Mouse (Mus musculus) embryonic facial prominence, embryonic 11.5 days (tissue): Measurements from ENCODE around the gene Klri1. TPM values are rescaled to one million over a fixed set of nuclear protein-coding genes. Genes with fewer than 3 reads are reported as not detected.

Source experiments
- ATAC-seq: fragments of 200-750 bp; cut with Nextera tagmentation; replicated peaks from 2 replicates; pipeline ENCODE4 v1.8.0; 2017; ENCODE audit warnings: low read depth; ENCODE audit not compliant: insufficient number of reproducible peaks, low FRiP score, low TSS enrichment
- DNase-seq: peaks from one replicate; pipeline ENCODE4 v3.0.0-alpha.2; 2015; ENCODE audit warnings: low spot score
- H3K27ac ChIP-seq: fragments of 300-500 bp; sonication (generic); replicated peaks from 2 replicates; pipeline ENCODE4 v1.5.1; 2014; ENCODE audit warnings: mild to moderate bottlenecking, low read depth, low read length, control low read depth
- H3K27me3 ChIP-seq: fragments of 300-500 bp; sonication (generic); 2 replicates; pipeline ENCODE4 v1.6.1; 2014; ENCODE audit warnings: mild to moderate bottlenecking, low read length, moderate library complexity, mixed read lengths; ENCODE audit not compliant: control insufficient read depth, insufficient read depth
- H3K36me3 ChIP-seq: fragments of 300-500 bp; sonication (generic); replicated peaks from 2 replicates; pipeline ENCODE4 v1.6.1; 2014; ENCODE audit warnings: low read depth, mild to moderate bottlenecking, low read length, moderate library complexity, mixed read lengths; ENCODE audit not compliant: control insufficient read depth, insufficient read depth
- H3K4me1 ChIP-seq: fragments of 300-500 bp; sonication (generic); 2 replicates; pipeline ENCODE4 v1.6.1; 2014; ENCODE audit warnings: low read length, mixed read lengths; ENCODE audit not compliant: control insufficient read depth, insufficient read depth
- H3K4me2 ChIP-seq: fragments of 300-500 bp; sonication (generic); 2 replicates; pipeline ENCODE4 v1.6.1; 2014; ENCODE audit warnings: low read depth, mild to moderate bottlenecking, control low read depth, low read length, moderate library complexity
- H3K4me3 ChIP-seq: fragments of 300-500 bp; sonication (generic); 2 replicates; pipeline ENCODE4 v1.5.1; 2014; ENCODE audit warnings: low read depth, low read length, control low read depth
- H3K9ac ChIP-seq: fragments of 300-500 bp; sonication (generic); replicated peaks from 2 replicates; pipeline ENCODE4 v1.6.1; 2014; ENCODE audit warnings: mild to moderate bottlenecking, control low read depth, low read length
- H3K9me3 ChIP-seq: fragments of 300-500 bp; sonication (generic); replicated peaks from 2 replicates; pipeline ENCODE4 v1.6.1; 2016; ENCODE audit warnings: mild to moderate bottlenecking, low read length, inconsistent platforms, mixed read lengths; ENCODE audit not compliant: control insufficient read depth
- WGBS: fragments of 180-500 bp; shearing (Covaris S2); extraction: QIAGEN DNeasy Blood & Tissue Kit; methylation state at CpG from one replicate; pipeline ENCODE4 v1.1.7; 2014; 5-methylcytosine and 5-hydroxymethylcytosine counted together
- polyA plus RNA-seq: library from polyadenylated mRNA; unstranded; fragments of >200 nt; fragmentation: Nextera tagmentation; extraction: Ambion mirVana; gene quantifications from 2 replicates; pipeline ENCODE4 v1.2.1, GENCODE M21; 2014

Klri1 gene
- not detected in 2 replicates for polyA plus RNA-seq

DNA sequence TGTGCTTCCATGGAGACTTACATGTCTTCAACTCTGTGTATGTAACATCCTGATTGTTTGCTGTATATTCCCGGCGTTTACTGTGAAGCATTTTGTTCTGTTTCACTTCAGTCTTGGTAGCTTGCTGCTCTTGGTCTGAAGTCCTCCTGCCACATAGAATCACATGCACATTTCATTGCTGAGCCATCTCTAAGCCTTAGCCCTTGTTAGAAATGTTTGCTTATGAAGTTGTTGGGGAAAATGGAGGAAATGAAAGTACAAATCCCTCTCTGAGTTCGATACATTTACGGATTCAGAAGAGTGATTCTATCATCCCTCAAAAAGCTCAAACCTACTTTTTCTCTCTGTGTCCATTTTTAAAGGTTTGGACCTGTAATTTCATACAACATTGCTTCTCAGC is at the start of gene Klri1:
Gene Klri1, minus strand, starts transcription at position 101 of the 400 bp plus-strand sequence.
- no peak within 1 kb of the TSS for H3K4me2 ChIP-seq
- H3K36me3 ChIP-seq, result no peaks in the 10 kb centered on the region
- ATAC-seq (no peak), DNase-seq (no peak)
- no peak within 1 kb of the TSS for H3K27ac ChIP-seq
- WGBS, result 89% methylated on average over 4 of the region's 4 CpGs
- no peak within 1 kb of the TSS for H3K9ac ChIP-seq
- H3K9me3 ChIP-seq, result no peaks in the 10 kb centered on the region
- no peaks in the 10 kb centered on the region for H3K27me3 ChIP-seq
- no peaks in the 10 kb centered on the region for H3K4me1 ChIP-seq
- no peak within 1 kb of the TSS for H3K4me3 ChIP-seq

GRCm38 (mm10) chr6:129747654-129748032 is 30.7 kb upstream of the Klri1 start:
- Histone ChIP-seq H3K4me3 (no peak overlapping the region), H3K27ac (no peak overlapping the region), H3K36me3 (no peaks in the 10 kb centered on the region), H3K4me2 (no peak overlapping the region), H3K27me3 (no peaks in the 10 kb centered on the region), H3K9ac (no peak overlapping the region), H3K4me1 (no peaks in the 10 kb centered on the region), H3K9me3 (no peaks in the 10 kb centered on the region)
- 81% methylated on average over 3 of the region's 3 CpGs for WGBS
- ATAC-seq, result no peak
- no peak for DNase-seq

DNA sequence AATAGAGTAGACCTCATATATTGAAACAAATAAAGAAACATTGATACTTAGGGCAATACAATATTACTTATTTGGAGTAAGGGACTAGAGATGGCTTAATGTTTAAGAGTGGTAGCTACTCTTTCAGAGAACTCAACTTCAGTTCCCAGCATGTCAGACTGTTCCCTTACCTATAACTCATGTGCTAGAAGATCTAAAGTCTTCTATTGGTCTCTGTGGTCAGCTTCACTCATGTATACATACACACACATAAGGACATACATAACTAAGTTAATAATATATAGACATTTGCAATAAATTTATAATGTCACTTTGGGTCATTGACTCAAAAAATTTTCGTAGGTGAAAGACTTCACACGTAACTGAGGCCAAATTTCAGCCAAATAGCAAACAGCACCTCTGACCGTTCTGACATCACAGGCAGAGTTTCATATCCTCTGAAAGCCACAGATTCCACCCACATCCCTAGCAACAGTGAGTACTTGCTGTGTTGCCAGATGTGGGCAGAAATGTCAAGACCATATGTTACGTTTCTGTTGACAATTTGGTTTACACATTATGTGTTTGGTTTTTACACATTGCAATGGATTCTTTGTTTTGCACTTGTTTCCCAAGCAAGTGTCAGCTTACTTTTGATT is 30.2 kb upstream of the Klri1 start:
- 89% methylated on average over 4 of the region's 4 CpGs for whole genome bisulfite sequencing
- no peak for DNase-seq

GRCm38 (mm10) chr6:129746151-129746550 is 29.2 kb upstream of the Klri1 start:
- no peak overlapping the region for H3K4me3 ChIP-seq

More for the DNA sequence above, 30.2 kb upstream of the Klri1 start:
- no peak overlapping the region for H3K4me3 ChIP-seq
- H3K4me2 ChIP-seq, result no peak overlapping the region
- H3K9ac ChIP-seq, result no peak overlapping the region
- H3K36me3 ChIP-seq, result no peaks in the 10 kb centered on the region
- no peak for ATAC-seq
- no peaks in the 10 kb centered on the region for H3K4me1 ChIP-seq
- no peaks in the 10 kb centered on the region for H3K9me3 ChIP-seq
- no peaks in the 10 kb centered on the region for H3K27me3 ChIP-seq
- H3K27ac ChIP-seq, result no peak overlapping the region

DNA sequence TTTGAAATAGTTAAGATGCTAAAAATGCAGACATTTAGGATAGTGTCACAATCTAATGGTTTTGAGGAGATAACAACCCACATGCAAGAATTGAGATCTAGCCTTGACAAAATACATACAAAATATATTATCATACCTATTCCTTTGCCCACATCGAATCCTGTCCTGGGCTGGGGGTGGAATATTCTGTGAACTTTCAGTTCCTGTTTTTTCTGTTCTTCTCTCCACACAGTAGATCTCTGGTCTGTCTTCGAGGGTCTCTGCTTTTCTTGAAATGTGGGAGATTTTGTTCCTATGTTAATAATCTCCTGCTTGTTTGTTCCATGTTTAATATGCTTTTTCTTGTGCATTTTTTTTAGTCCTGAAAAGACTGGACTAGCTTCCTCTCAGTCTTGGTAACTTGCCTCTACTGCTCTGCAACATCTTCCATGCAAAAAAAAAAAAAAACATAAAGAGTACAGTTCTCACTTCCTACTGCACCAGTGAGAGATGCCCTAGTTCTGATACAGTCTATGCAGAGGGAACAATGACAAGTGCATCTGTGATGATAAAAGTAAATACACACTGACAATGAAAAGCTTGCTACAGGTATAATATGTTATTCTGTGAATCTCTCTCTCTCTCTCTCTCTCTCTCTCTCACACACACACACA is 23.3 kb upstream of the Klri1 start, which contains the start of gene Klri2:
Gene Klri2, minus strand, starts transcription at position 416 of the 653 bp plus-strand sequence.
- 66% methylated on average over 2 of the region's 2 CpGs for WGBS
- no peak within 1 kb of the TSS for H3K27ac ChIP-seq
- H3K4me3 ChIP-seq, result no peak within 1 kb of the TSS
- H3K4me1 ChIP-seq, result no peaks in the 10 kb centered on the region
- no peaks in the 10 kb centered on the region for H3K36me3 ChIP-seq
- no peaks in the 10 kb centered on the region for H3K27me3 ChIP-seq
- no peak within 1 kb of the TSS for H3K9ac ChIP-seq
- H3K9me3 ChIP-seq, result no peaks in the 10 kb centered on the region
- no peak for ATAC-seq
- H3K4me2 ChIP-seq, result no peak within 1 kb of the TSS
- no peak for DNase-seq

More at GRCm38 (mm10) chr6:129746151-129746550, 29.2 kb upstream of the Klri1 start:
- ATAC-seq, result no peak
- H3K27me3 ChIP-seq, result no peaks in the 10 kb centered on the region
- H3K27ac ChIP-seq, result no peak overlapping the region
- 69% methylated on average over 3 of the region's 3 CpGs for WGBS
- no peaks in the 10 kb centered on the region for H3K36me3 ChIP-seq
- no peaks in the 10 kb centered on the region for H3K4me1 ChIP-seq
- H3K4me2 ChIP-seq, result no peak overlapping the region
- no peak overlapping the region for H3K9ac ChIP-seq
- no peaks in the 10 kb centered on the region for H3K9me3 ChIP-seq
- no peak for DNase-seq

- Histone ChIP-seq H3K36me3 (no peaks in the 10 kb centered on the region), H3K4me1 (no peaks in the 10 kb centered on the region), H3K4me3 (no peak overlapping the region), H3K4me2 (no peak overlapping the region), H3K9me3 (no peaks in the 10 kb centered on the region), H3K27me3 (no peaks in the 10 kb centered on the region), H3K27ac (no peak overlapping the region), H3K9ac (no peak overlapping the region)
- ATAC-seq (no peak), DNase-seq (no peak)
Observed at GRCm38 (mm10) chr6:129736414-129736813, 19.5 kb upstream of the Klri1 start.

DNA sequence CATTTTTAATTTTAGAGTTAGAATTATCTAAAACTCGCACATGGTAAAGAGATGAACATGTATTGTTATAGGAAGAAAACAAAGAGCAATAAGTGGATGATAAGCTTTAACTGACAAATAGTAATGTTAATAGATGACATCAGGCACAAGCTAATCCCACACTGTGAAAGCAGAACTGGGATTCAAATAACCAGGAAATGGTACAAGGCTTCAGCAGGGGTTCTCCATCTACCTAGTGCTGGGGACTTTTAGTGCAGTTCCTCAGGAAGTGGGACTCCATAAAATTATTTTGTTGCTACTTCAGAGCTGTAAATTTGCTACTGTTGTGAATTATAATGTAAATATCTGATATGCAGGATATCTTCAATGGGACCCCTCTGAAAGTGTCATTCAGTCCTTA is 10.3 kb upstream of the Klri1 start:
- ATAC-seq (no peak), DNase-seq (no peak)
- Histone ChIP-seq H3K9ac (no peak overlapping the region), H3K4me2 (no peak overlapping the region), H3K36me3 (no peaks in the 10 kb centered on the region), H3K4me3 (no peak overlapping the region), H3K9me3 (no peaks in the 10 kb centered on the region), H3K4me1 (no peaks in the 10 kb centered on the region), H3K27ac (no peak overlapping the region), H3K27me3 (no peaks in the 10 kb centered on the region)
- 88% methylated on average over 1 of the region's 1 CpGs for WGBS

GRCm38 (mm10) chr6:129721390-129721789 is 4.5 kb upstream of the Klri1 start:
- Histone ChIP-seq H3K9ac (no peak overlapping the region), H3K27me3 (no peaks in the 10 kb centered on the region), H3K36me3 (no peaks in the 10 kb centered on the region), H3K4me3 (no peak overlapping the region), H3K27ac (no peak overlapping the region), H3K4me2 (no peak overlapping the region), H3K9me3 (no peaks in the 10 kb centered on the region), H3K4me1 (no peaks in the 10 kb centered on the region)
- DNase-seq (no peak), ATAC-seq (no peak)
- WGBS, result 42% methylated on average over 1 of the region's 1 CpGs
